Mouse (Mus musculus): Measurements from ENCODE around the gene Barx2.

DNA sequence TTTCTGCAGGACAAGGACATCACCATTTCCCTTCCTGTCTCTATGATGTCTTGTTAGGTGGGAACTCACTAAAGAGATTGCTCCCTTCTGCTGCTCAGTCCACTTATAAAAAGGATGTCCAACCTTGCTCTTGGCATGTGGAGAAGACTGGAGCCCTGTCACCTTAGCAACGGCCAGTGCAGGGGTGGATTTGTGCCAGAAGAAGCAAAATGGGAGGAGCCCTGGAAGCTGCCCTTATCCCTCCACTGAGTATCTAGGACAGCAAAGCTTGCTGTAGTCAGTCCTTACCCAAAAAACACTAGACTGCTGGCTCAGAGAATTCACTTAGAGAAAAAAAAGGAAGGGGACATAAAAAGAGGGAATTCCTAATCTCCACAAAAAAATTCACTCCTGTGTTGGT, 49.0 kb upstream of the Barx2 start:
- TF ChIP-seq CTCF (IDR thresholded peaks at IDR 0.05; ENCODE audit: extremely low read depth, insufficient read depth, insufficient read length, insufficient replicate concordance), result no peak
- no peak for TF ChIP-seq POLR2A (IDR thresholded peaks at IDR 0.05; ENCODE audit: low read depth, low read length)

All from spleen, adult 2 months (tissue).